Mouse (Mus musculus): ENCODE data around the gene Spata25.

DNA sequence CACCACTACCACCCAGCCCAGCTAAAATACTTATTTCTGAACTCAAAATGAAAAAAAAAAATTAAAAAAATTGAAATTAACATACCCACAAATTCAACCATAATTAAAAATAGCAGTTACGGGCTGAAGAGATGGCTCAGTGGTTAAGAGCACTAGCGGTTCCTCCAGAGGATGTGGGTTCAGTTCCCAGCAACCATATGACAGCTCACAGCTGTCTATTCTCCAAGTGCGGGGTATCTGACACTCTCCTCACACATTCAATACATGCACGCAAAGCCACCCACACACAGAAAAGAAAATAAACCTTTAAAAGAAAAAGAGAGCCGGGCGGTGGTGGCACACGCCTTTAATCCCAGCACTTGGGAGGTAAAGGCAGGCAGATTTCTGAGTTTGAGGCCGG, 21.7 kb upstream of the Spata25 start:
- TF ChIP-seq CTCF (IDR thresholded peaks at IDR 0.05; ENCODE audit: borderline replicate concordance, control insufficient read depth, extremely low read depth, insufficient read depth, low read length, poor library complexity) (no peak), POLR2A (IDR thresholded peaks at IDR 0.05; ENCODE audit: control insufficient read depth, extremely low read depth, insufficient read depth, low read length, poor library complexity) (no peak)
